Mouse (Mus musculus): ENCODE measurements around the gene Tbrg1. TPM values are rescaled to one million over a fixed set of nuclear protein-coding genes. Genes with fewer than 3 reads are reported as not detected.
A peak's percentile ranks its signal among the peaks of the same experiment; 100 is the strongest.

Tbrg1 gene
- polyA plus RNA-seq, 2 experiments from 2014 or later: 200 to 207 TPM

DNA sequence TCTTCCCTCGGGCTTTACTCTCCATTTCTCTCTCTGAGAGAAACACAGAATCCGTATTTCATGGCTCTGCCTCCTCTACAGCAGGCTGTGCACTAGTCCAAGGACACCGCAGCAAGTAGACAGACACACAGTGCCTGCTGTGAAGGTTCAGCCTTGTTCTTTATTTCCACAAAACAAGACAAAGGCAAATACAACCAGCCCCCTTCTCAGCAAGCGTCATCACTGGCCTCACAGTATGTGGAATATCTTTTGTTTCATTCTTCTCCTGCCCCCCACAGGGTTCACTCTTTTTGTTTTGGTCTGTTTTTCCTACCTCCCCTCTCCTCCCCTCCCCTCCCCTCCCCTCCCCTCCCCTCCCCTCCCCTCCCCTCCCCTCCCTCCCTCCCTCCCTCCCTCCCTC lies 28.5 kb downstream of the Tbrg1 start:
- no peak for ATAC-seq

DNA sequence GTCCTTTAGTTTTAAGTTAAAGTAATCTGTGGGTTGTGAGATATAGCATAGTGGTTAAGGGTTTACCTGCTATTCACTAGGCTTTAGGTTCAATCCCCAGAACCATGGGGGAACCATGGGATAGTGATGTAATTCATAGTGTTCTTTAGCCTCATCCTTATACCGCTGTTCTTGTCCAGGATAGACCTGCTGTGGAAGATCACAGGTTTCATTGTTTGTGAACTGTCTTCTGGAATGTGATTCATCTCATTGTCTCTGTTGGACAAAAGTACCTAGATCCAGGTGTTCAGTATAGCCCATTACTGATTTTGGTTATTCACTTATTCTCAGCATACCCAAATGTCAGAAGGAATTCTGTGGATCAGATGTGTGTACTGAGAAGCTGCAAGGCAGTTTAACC lies 29.8 kb downstream of the Tbrg1 start:
- no peak for ATAC-seq

- no peak for ATAC-seq
Observed at GRCm38 (mm10) chr9:37626103-37626567, 31.0 kb downstream of the Tbrg1 start.

DNA sequence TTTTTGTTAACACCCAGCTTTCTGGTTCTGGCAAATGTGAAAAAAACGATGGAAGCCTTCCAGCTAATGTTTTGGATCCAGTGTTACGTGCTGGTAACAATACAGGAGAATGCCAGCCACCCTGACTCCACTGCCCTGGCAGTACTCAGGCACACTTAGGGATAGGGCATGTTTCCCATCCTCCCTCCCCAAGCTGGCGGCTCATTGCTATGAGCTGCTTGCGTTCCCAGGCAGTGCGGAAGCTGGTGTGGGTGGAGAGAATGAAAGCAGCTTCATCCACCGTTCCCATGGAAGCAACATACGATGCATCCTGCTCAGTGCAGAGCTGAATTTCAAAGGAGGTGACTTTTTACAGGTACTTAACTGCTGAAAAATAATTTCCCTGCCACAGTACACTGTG lies 31.5 kb downstream of the Tbrg1 start:
- no peak for ATAC-seq

DNA sequence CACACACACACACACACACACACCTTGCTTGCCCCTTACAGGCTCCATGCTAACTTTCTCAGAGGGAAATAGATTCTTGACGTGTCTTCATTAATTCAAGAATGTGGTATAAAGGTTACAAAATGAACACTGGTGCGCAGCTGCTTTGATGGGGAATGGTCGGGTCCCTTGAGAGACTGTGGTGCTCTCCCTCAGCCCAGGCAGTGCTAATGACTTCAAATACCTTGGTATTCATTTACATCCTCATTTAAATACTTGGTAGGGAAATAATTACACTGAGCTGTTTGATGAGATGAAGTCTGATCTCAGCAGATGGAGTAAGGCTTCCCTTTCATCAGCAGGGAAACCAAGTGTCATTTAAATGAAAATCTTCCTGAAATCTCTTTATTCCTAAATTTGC lies 32.0 kb downstream of the Tbrg1 start:
- peak; percentile 28 for ATAC-seq

GRCm38 (mm10) chr9:37624502-37624901 lies 32.6 kb downstream of the Tbrg1 start:
- ATAC-seq: no peak

DNA sequence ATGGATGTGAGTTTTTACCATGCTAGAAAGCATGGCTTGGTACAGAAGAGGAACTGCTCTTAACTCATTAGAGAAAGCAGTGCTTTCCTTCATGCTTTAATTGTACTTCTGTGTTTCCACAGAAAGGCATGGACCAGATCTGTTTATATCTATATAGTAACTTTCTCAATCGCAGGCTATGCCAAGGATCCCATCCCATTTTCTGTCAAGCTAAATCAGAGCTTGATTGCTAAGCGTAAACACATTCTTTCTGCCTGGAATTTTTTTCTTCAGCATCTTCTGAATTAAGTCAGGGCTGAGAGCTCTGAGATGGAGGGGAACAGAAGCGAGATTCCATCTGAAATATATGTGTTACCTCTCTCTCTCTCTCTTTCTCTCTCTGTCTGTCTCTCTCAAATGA lies 33.1 kb downstream of the Tbrg1 start:
- ATAC-seq: no peak

DNA sequence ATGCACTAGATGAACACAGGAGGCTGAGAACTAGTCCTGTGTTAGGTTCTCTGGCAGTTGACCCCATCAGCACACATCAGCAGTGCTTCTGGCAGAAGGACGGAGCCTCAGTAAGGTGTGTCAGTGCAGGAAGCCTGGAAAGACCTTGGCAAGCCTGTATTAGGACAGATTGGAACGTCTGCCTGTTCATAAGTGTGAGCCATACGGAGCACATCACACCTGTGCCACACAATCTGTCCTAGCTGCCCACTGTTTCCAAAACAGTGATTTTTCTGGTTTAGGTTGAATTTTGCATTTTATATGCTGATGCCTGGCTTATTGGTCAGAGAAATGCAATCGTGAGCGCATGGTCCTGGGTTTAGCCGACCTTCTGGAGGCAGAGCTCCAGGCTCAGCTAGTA lies 35.8 kb downstream of the Tbrg1 start:
- ATAC-seq: no peak

- peak; percentile 37 for ATAC-seq
Observed at GRCm38 (mm10) chr9:37616770-37617169, 40.3 kb downstream of the Tbrg1 start.

- no peak for ATAC-seq
Observed at GRCm38 (mm10) chr9:37615220-37615619, 41.9 kb downstream of the Tbrg1 start.

GRCm38 (mm10) chr9:37614316-37614715 lies 42.8 kb downstream of the Tbrg1 start:
- ATAC-seq: no peak

- ATAC-seq: peak; percentile 3
Observed at GRCm38 (mm10) chr9:37613911-37614280, 43.2 kb downstream of the Tbrg1 start.

DNA sequence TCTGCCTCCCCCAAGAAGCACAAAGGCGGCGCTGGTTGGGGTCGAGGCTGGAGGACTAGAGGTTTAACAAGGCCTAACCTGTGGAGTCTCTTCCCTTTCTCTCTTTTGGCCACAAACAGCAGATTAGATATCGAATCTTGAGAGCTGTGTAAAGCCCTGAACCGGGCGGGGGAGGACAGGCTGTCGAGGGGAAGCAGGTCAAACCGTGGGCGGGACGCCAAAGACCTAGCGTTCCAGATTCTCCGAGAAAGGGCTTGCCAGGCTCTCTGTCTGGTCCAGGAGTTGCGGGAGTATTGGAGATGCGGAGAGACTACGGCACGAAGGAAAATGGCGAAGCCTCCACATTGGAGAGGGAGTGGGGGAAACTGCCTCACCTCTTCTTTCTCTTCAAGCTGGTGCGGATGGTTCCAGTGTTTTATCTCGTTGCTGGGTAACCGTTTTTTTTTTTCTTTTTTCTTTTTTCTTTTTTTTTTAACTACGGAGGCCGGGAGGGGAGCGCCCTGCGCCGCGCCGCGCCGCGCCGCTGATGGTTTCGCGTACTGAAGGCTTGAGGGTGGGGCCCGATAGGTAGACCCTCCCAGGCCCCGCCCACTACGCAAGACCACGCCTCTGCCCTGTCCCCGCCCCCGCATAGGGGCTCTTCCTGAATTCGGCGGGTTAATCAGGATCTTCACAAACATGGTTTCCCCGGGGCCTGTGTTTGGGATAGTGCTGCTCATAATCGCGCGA lies 43.8 kb downstream of the Tbrg1 start, which contains the start of gene Spa17:
TSS of gene Spa17 (minus strand) at position 541 of the 729 bp plus-strand sequence.
- ATAC-seq: peak; percentile 83

DNA sequence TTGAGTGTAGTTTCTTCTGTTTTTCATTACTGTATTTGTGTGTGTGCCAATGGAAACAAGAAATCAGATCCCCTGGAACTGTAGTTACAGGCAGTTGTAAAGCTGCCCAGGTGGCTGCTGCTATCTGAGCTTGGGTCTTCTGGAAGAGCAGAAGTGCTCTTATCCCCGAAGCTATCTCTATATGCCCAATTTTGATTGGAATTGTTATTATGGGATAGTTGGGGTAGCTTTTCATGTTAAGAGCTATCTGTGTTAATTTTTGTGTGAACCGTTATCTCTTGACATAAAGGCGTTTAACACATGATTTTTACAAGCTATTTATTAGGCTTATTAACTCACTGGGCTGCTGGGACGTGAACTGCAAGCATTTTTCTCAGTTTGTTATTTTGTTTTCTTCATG lies 47.6 kb downstream of the Tbrg1 start:
- no peak for ATAC-seq

- no peak for ATAC-seq
Observed at GRCm38 (mm10) chr9:37605089-37605488, 52.0 kb downstream of the Tbrg1 start.

DNA sequence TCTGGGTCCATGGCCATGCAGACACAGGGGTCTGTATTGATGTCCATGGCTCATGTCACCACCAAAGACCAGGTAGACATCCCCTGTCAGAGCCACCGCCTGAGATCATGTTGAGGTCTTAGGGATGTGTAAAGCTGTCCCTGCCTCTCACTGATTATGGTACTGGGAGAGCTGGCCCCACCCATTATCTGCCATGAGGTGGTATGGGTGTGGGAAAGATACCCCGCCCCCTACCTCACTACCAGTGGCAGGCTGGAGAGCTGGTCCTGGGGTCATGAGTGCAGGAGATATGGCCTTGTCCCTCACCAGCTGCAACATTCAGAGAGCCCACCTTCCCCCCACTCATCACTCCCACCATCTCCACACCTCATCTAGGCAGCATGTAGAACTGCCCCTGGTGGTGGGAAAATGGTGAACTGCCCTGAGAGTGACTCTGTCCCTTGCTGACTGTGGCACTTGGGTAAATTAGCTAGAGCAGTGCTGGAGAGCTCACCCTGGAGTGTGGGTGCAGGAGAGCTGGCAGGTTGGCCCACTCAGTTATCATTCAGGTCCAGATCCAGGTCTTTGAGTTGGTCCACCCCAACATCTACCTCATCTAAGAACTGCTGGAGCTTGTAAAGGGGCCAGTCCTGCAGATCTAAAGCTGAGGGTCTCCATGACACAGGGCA lies 56.4 kb downstream of the Tbrg1 start:
- no peak for ATAC-seq

Other genes starting within 250 kb of the Tbrg1 start
- not detected for gene Robo3, start 224.1 kb downstream of the Tbrg1 start, polyA plus RNA-seq (2017; shearing (Covaris generic))
- 1 to 10 TPM; 7.9 to 9.3 TPM for gene Msantd2, start 168.0 kb downstream of the Tbrg1 start, polyA plus RNA-seq (2017; shearing (Covaris generic))
- under 1 TPM in 1 of 2 experiments, not detected in 1; 0.58 TPM for gene Esam, start 129.2 kb downstream of the Tbrg1 start, polyA plus RNA-seq (2017; shearing (Covaris generic))
- not detected for gene Vsig2, start 118.1 kb downstream of the Tbrg1 start, polyA plus RNA-seq (2017; shearing (Covaris generic))
- gene Nrgn, start 104.4 kb downstream of the Tbrg1 start, polyA plus RNA-seq (2017; shearing (Covaris generic)): under 1 TPM in 1 of 2 experiments, not detected in 1; 0.33 TPM
- 10 to 100 TPM in 1 of 2 experiments, 1 to 10 TPM in 1; 9.7 to 13.6 TPM for gene Siae, start 101.6 kb downstream of the Tbrg1 start, polyA plus RNA-seq (2017; shearing (Covaris generic))
- gene Spa17, start 43.6 kb downstream of the Tbrg1 start, polyA plus RNA-seq (2017; shearing (Covaris generic)): 1 to 10 TPM in 1 of 2 experiments, not detected in 1; 1.4 TPM
- gene Panx3, start 11.9 kb upstream of the Tbrg1 start, polyA plus RNA-seq (2017; shearing (Covaris generic)): not detected
- under 1 TPM in 1 of 2 experiments, not detected in 1; 0.41 TPM for gene Olfr160, start 58.9 kb upstream of the Tbrg1 start, polyA plus RNA-seq (2017; shearing (Covaris generic))
- not detected for gene Olfr874, start 87.8 kb upstream of the Tbrg1 start, polyA plus RNA-seq (2017; shearing (Covaris generic))
- gene Olfr875, start 114.5 kb upstream of the Tbrg1 start, polyA plus RNA-seq (2017; shearing (Covaris generic)): not detected
- gene Olfr876, start 145.7 kb upstream of the Tbrg1 start, polyA plus RNA-seq (2017; shearing (Covaris generic)): under 1 TPM; 0.10 to 0.20 TPM
- gene Olfr877, start 197.0 kb upstream of the Tbrg1 start, polyA plus RNA-seq (2017; shearing (Covaris generic)): not detected
- under 1 TPM; 0.11 to 0.15 TPM for gene Olfr145, start 239.4 kb upstream of the Tbrg1 start, polyA plus RNA-seq (2017; shearing (Covaris generic))

Measured in activated CD4-positive, CD25-positive, alpha-beta regulatory T cell, adult 4 months (primary cell).